Mouse (Mus musculus) c-Kit-negative CD71-positive TER-119-positive erythroid progenitor cells, embryonic 14.5 days (primary cell): ENCODE measurements around the gene Mff.

ENCODE experiments used
- DNase-seq: peaks from one replicate; pipeline ENCODE4 v3.0.0-alpha.2; 2013; ENCODE audit warnings: low read depth, low spot score

Mff gene

GRCm38 (mm10) chr1:82771022-82771586 is 46.4 kb downstream of the Mff start, which contains the start of gene Gm47791:
Gene Gm47791 (minus strand): TSS chr1:82771243.
- DNase-seq, result no peak

- DNase-seq, result no peak
Observed at GRCm38 (mm10) chr1:82772428-82772827, 47.7 kb downstream of the Mff start.

- DNase-seq, result no peak
Observed at GRCm38 (mm10) chr1:82773208-82773607, 48.5 kb downstream of the Mff start.

- DNase-seq, result no peak
Observed at GRCm38 (mm10) chr1:82775293-82775692, 50.6 kb downstream of the Mff start.

GRCm38 (mm10) chr1:82779388-82779966 is 54.8 kb downstream of the Mff start:
- no peak for DNase-seq

- DNase-seq, result no peak
Observed at GRCm38 (mm10) chr1:82783559-82783958, 58.9 kb downstream of the Mff start.

- DNase-seq, result no peak
Observed at GRCm38 (mm10) chr1:82785546-82785945, 60.9 kb downstream of the Mff start.

GRCm38 (mm10) chr1:82787414-82787813 is 62.7 kb downstream of the Mff start:
- peak; percentile 25 for DNase-seq

- no peak for DNase-seq
Observed at GRCm38 (mm10) chr1:82788070-82788469, 63.4 kb downstream of the Mff start.

- no peak for DNase-seq
Observed at GRCm38 (mm10) chr1:82791105-82791504, 66.4 kb downstream of the Mff start.

- DNase-seq, result no peak
Observed at GRCm38 (mm10) chr1:82792238-82792637, 67.5 kb downstream of the Mff start.

- no peak for DNase-seq
Observed at GRCm38 (mm10) chr1:82793110-82793509, 68.4 kb downstream of the Mff start.

GRCm38 (mm10) chr1:82793986-82794385 is 69.3 kb downstream of the Mff start:
- no peak for DNase-seq

- DNase-seq, result no peak
Observed at GRCm38 (mm10) chr1:82795211-82795610, 70.5 kb downstream of the Mff start.

GRCm38 (mm10) chr1:82795702-82796443 is 71.2 kb downstream of the Mff start:
- DNase-seq, result no peak

GRCm38 (mm10) chr1:82797088-82797487 is 72.4 kb downstream of the Mff start:
- no peak for DNase-seq

GRCm38 (mm10) chr1:82798304-82798703 is 73.6 kb downstream of the Mff start:
- DNase-seq, result no peak

- no peak for DNase-seq
Observed at GRCm38 (mm10) chr1:82798922-82799321, 74.2 kb downstream of the Mff start.

GRCm38 (mm10) chr1:82801105-82801783 is 76.6 kb downstream of the Mff start:
- DNase-seq, result no peak
